Mouse (Mus musculus) cerebellum, adult 2 months (tissue): ENCODE data around the gene Slc15a4.

ENCODE experiments used
- CTCF ChIP-seq: fragments of 200-500 bp; IDR thresholded peaks from 2 replicates; pipeline ENCODE4 v1.5.1; 2011; ENCODE audit warnings: low read depth, mild to moderate bottlenecking, control low read depth, low read length, moderate library complexity, borderline replicate concordance; ENCODE audit not compliant: insufficient read depth
- POLR2A ChIP-seq: fragments of 200-500 bp; IDR thresholded peaks from 2 replicates; pipeline ENCODE4 v1.6.1; 2011; ENCODE audit warnings: low read length, control low read depth, borderline replicate concordance; ENCODE audit not compliant: insufficient read depth

DNA sequence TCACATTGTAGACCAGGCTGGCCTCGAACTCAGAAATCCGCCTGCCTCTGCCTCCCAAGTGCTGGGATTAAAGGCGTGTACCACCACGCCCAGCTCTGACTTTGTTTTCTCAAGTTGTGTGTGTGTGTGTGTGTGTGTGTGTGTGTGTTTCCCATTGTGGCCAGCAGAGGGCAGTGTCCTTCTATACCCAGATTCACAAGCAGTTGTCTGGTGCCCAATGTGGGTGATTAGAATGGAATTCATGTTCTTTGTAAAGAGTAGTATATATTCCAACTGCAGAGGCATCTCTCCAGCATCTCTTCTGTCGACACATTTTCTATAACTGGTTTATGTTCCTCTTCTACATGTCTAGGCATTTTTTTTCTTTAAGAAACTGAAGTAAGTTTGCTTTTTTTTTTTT lies 45.8 kb upstream of the Slc15a4 start:
- TF ChIP-seq POLR2A (no peak), CTCF (peak; percentile 25; the same call in 1 of the 2 replicates)
